Mouse (Mus musculus): ENCODE measurements around the gene Gm11060.

- TF ChIP-seq EP300 (IDR thresholded peaks at IDR 0.05; ENCODE audit: insufficient read depth, low read depth, low read length) (no peak), CTCF (IDR thresholded peaks at IDR 0.05) (no peak), POLR2A (IDR thresholded peaks at IDR 0.05; ENCODE audit: insufficient read depth, low read depth, low read length) (no peak)
Measured at GRCm38 (mm10) chr2:105062741-105063372, 29.0 kb upstream of the Gm11060 start.

All from heart, adult 2 months (tissue).